Mouse (Mus musculus) heart, embryonic 14.5 days (tissue): Measurements from ENCODE around the gene Vnn3. TPM values are rescaled to one million over a fixed set of nuclear protein-coding genes. Genes with fewer than 3 reads are reported as not detected.

Experiments
- ATAC-seq: fragments of 200-750 bp; cut with Nextera tagmentation; 2 replicates; pipeline ENCODE4 v1.8.0; 2017; ENCODE audit warnings: low read depth, moderate TSS enrichment; ENCODE audit not compliant: insufficient number of reproducible peaks, insufficient read depth, low FRiP score
- H3K27ac ChIP-seq, 2 experiments: fragments of 200-500 bp in 1 of 2; fragments of 300-500 bp in 1 of 2; sonication (generic) in 1 of 2; replicated peaks in 1 of 2; 2 replicates each; pipeline ENCODE4 v1.5.1; 2012 to 2014; ENCODE audit warnings: low read depth in 2 of 2, low read length in 2 of 2, control low read depth in 1 of 2, mild to moderate bottlenecking in 1 of 2, mixed read lengths in 1 of 2; ENCODE audit not compliant: control insufficient read depth in 1 of 2, insufficient read depth in 1 of 2
- H3K27me3 ChIP-seq: fragments of 300-500 bp; sonication (generic); 2 replicates; pipeline ENCODE4 v1.6.1; 2014; ENCODE audit warnings: mild to moderate bottlenecking, low read length, control low read depth; ENCODE audit not compliant: control insufficient read depth, insufficient read depth
- H3K36me3 ChIP-seq: fragments of 300-500 bp; sonication (generic); 2 replicates; pipeline ENCODE4 v1.6.1; 2014; ENCODE audit warnings: mild to moderate bottlenecking, control low read depth, low read length, mixed read lengths; ENCODE audit not compliant: control insufficient read depth, insufficient read depth
- H3K4me1 ChIP-seq, 2 experiments: fragments of 200-500 bp in 1 of 2; fragments of 300-500 bp in 1 of 2; sonication (generic) in 1 of 2; 2 replicates each; pipeline ENCODE4 v1.6.1; 2012 to 2014; ENCODE audit warnings: low read length in 2 of 2, control low read depth in 1 of 2, mixed read lengths in 1 of 2; ENCODE audit not compliant: control insufficient read depth in 2 of 2, insufficient read depth in 2 of 2
- H3K4me2 ChIP-seq: fragments of 300-500 bp; sonication (generic); 2 replicates; pipeline ENCODE4 v1.6.1; 2014; ENCODE audit warnings: mild to moderate bottlenecking, low read length
- H3K4me3 ChIP-seq, 2 experiments: fragments of 200-500 bp in 1 of 2; fragments of 300-500 bp in 1 of 2; sonication (generic) in 1 of 2; 2 replicates each; pipeline ENCODE4 v1.5.1; 2012 to 2014; ENCODE audit warnings: low read length in 2 of 2, mild to moderate bottlenecking in 2 of 2, control low read depth in 1 of 2, low read depth in 1 of 2, moderate library complexity in 1 of 2; ENCODE audit not compliant: control insufficient read depth in 1 of 2, insufficient read depth in 1 of 2
- H3K9ac ChIP-seq: fragments of 300-500 bp; sonication (generic); 2 replicates; pipeline ENCODE4 v1.6.1; 2014; ENCODE audit warnings: mild to moderate bottlenecking, low read length
- H3K9me3 ChIP-seq: fragments of 300-500 bp; sonication (generic); 2 replicates; pipeline ENCODE4 v1.6.1; 2016; ENCODE audit warnings: low read length, control low read depth; ENCODE audit not compliant: control insufficient read depth
- WGBS: fragments of 180-500 bp; shearing (Covaris S2); extraction: QIAGEN DNeasy Blood & Tissue Kit; methylation state at CpG from one replicate; pipeline ENCODE4 v1.1.7; 2014; 5-methylcytosine and 5-hydroxymethylcytosine counted together
- polyA plus RNA-seq: library from polyadenylated mRNA; unstranded; fragments of >200 nt; fragmentation: Nextera tagmentation; extraction: Ambion mirVana; gene quantifications from 2 replicates; pipeline ENCODE4 v1.2.1, GENCODE M21; 2014

Vnn3 gene
- polyA plus RNA-seq, result 0.15 and 0.43 TPM in 2 replicates

GRCm38 (mm10) chr10:23851228-23851912, at the start of gene Vnn3:
Gene Vnn3 (plus strand): TSS chr10:23851462.
- no peak within 1 kb of the TSS for H3K4me2 ChIP-seq
- H3K9me3 ChIP-seq, result no peaks in the 10 kb centered on the region
- H3K27me3 ChIP-seq, result no peaks in the 10 kb centered on the region
- no peak within 1 kb of the TSS for H3K27ac ChIP-seq
- no peak within 1 kb of the TSS for H3K9ac ChIP-seq
- 67% methylated on average over 4 of the region's 4 CpGs for WGBS
- ATAC-seq, result no peak
- no peaks in the 10 kb centered on the region for H3K36me3 ChIP-seq
- no peak within 1 kb of the TSS for H3K4me3 ChIP-seq
- no peaks in the 10 kb centered on the region for H3K4me1 ChIP-seq

- Histone ChIP-seq H3K36me3 (peaks cover 55% of the 10 kb centered on the region), H3K27me3 (no peaks in the 10 kb centered on the region), H3K27ac (no peak overlapping the region), H3K4me3 (no peak overlapping the region), H3K9me3 (no peaks in the 10 kb centered on the region), H3K9ac (no peak overlapping the region), H3K4me1 (peaks cover 0 to 4% of the 10 kb centered on the region in 2 experiments; a peak in 1 of 4 replicates), H3K4me2 (no peak overlapping the region)
- WGBS, result 55% methylated on average over 3 of the region's 3 CpGs
- ATAC-seq, result no peak
Measured at GRCm38 (mm10) chr10:23802911-23803310, 48.4 kb upstream of the Vnn3 start.

DNA sequence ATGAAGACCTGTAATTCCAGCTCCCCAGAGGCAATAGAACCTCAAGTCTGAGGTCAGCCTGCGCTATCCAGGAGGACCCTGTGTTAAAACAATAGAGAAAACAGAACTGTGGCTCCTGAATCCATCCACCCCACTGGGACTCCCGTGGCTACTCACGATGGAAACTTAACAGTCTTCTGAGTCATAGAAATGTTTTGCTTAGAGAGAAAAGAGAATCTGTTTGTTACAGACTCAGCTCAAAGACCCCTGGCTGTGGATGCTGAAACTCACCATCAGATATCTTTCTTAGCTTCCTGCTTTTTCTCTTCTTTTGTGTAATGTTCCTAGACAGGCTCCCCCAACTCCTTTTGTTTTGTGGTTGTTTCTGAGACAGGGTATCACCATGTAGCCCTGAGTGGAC, 46.6 kb upstream of the Vnn3 start:
- WGBS, result 73% methylated on average over 3 of the region's 3 CpGs
- H3K4me2 ChIP-seq, result no peak overlapping the region
- no peak overlapping the region for H3K4me3 ChIP-seq
- H3K27me3 ChIP-seq, result no peaks in the 10 kb centered on the region
- no peak overlapping the region for H3K9ac ChIP-seq
- no peak for ATAC-seq
- H3K9me3 ChIP-seq, result no peaks in the 10 kb centered on the region
- H3K4me1 ChIP-seq, result no peaks in the 10 kb centered on the region
- H3K36me3 ChIP-seq, result peaks cover 63% of the 10 kb centered on the region
- no peak overlapping the region for H3K27ac ChIP-seq

GRCm38 (mm10) chr10:23806201-23806600, 45.1 kb upstream of the Vnn3 start:
- WGBS, result 37% methylated on average over 4 of the region's 4 CpGs
- H3K27ac ChIP-seq, result no peak overlapping the region
- ATAC-seq, result no peak

GRCm38 (mm10) chr10:23811635-23812437, 39.4 kb upstream of the Vnn3 start:
- H3K4me1 ChIP-seq, result no peaks in the 10 kb centered on the region; a peak in 1 of 4 replicates
- H3K4me2 ChIP-seq, result no peak overlapping the region
- H3K4me3 ChIP-seq, result no peak overlapping the region
- no peak overlapping the region for H3K9ac ChIP-seq
- H3K27ac ChIP-seq, result no peak overlapping the region
- H3K9me3 ChIP-seq, result no peaks in the 10 kb centered on the region
- WGBS, result 67% methylated on average over 9 of the region's 12 CpGs
- H3K36me3 ChIP-seq, result peaks cover 15% of the 10 kb centered on the region; the same call in 1 of the 2 replicates
- no peaks in the 10 kb centered on the region for H3K27me3 ChIP-seq
- no peak for ATAC-seq

More at GRCm38 (mm10) chr10:23806201-23806600, 45.1 kb upstream of the Vnn3 start:
- Histone ChIP-seq H3K27me3 (no peaks in the 10 kb centered on the region), H3K36me3 (peaks cover 56% of the 10 kb centered on the region), H3K9ac (no peak overlapping the region), H3K4me1 (no peaks in the 10 kb centered on the region), H3K4me2 (no peak overlapping the region), H3K4me3 (no peak overlapping the region), H3K9me3 (no peaks in the 10 kb centered on the region)

GRCm38 (mm10) chr10:23812438-23812759, 38.9 kb upstream of the Vnn3 start:
- Histone ChIP-seq H3K27ac (no peak overlapping the region), H3K27me3 (no peaks in the 10 kb centered on the region), H3K4me1 (no peaks in the 10 kb centered on the region; a peak in 1 of 4 replicates), H3K4me3 (no peak overlapping the region), H3K4me2 (no peak overlapping the region), H3K36me3 (peaks cover 15% of the 10 kb centered on the region; the same call in 1 of the 2 replicates), H3K9me3 (no peaks in the 10 kb centered on the region), H3K9ac (no peak overlapping the region)
- ATAC-seq, result no peak

- 58% methylated on average over 11 of the region's 11 CpGs for WGBS
- H3K4me3 ChIP-seq, result no peak overlapping the region
- H3K9me3 ChIP-seq, result no peaks in the 10 kb centered on the region
- H3K27me3 ChIP-seq, result no peaks in the 10 kb centered on the region
- H3K9ac ChIP-seq, result no peak overlapping the region
- H3K4me1 ChIP-seq, result no peaks in the 10 kb centered on the region; a peak in 1 of 4 replicates
- H3K36me3 ChIP-seq, result peaks cover 10% of the 10 kb centered on the region; the same call in 1 of the 2 replicates
- no peak for ATAC-seq
- H3K27ac ChIP-seq, result no peak overlapping the region
- H3K4me2 ChIP-seq, result no peak overlapping the region
Measured at GRCm38 (mm10) chr10:23812852-23813766, 38.2 kb upstream of the Vnn3 start.
